Mouse (Mus musculus) gastrocnemius, adult 2 months (tissue): ENCODE data around the gene Pard3. TPM values are rescaled to one million over a fixed set of nuclear protein-coding genes. Genes with fewer than 3 reads are reported as not detected.

Experiments used
- DNase-seq: peaks from one replicate; pipeline ENCODE4 v3.0.0; 2022
- H3K27ac ChIP-seq: fragments of 200-600 bp; 2 replicates; pipeline ENCODE4 v1.8.1; 2022; ENCODE audit warnings: mild to moderate bottlenecking
- H3K4me3 ChIP-seq: fragments of 200-600 bp; 2 replicates; pipeline ENCODE4 v1.8.1; 2022; ENCODE audit warnings: mild to moderate bottlenecking, moderate library complexity
- CTCF ChIP-seq: fragments of 200-600 bp; IDR thresholded peaks from 2 replicates; pipeline ENCODE4 v1.8.1; 2022; ENCODE audit warnings: antibody characterized with exemption, mild to moderate bottlenecking, moderate library complexity
- intact Hi-C: fragments of 180-260 bp; cut with DNase I; formaldehyde crosslinking; loops from one replicate; pipeline ENCODE4 v1.15.1; 2025
- total RNA-seq, 2 experiments: library from RNA; stranded (reverse); gene quantifications; 2 replicates each; pipeline ENCODE4 v1.2.3; 2021

Pard3 gene
- total RNA-seq, 2 experiments from 2014 or later = 29.8 to 30.2 TPM

DNA sequence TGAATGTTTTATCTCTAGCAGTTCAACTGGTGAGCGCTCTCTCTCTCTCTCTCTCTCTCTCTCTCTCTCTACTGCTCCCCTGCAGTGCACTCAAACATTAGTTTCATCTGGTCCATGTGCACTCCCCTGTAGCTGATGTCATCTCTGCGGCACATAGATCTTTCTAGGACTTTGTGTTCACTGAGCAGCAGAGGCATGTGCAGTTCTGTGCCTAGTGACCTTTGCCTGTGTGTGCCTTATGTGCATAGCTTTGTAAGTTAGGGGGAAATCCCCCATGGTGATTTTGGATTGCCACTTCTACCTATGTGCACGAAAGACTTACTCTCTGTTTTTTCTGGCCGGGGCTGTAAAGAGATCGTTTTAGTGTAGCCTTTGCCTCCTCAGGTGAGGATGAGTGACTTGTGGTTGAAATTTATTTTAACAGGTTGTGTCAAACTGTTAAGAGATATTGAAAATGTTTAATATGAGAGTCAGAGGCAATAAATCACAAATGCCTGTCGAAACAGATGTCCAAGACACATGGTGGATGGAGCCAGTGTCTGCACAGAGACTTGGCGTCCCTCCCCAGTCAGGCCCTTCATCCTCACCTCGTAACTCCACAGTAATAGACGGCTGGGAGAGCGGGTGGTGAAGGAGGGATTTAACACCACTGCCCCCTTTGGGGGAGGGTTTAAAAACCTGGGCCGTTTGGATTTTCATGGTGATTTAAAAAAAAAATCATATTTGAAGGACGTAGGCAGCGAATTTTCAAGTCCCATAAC lies 133.0 kb downstream of the Pard3 start:
- no peak overlapping the region for H3K27ac ChIP-seq
- DNase-seq = no peak
- intact Hi-C loops = loop anchor here (10.0 kb wide), 2 partner anchors 148 to 388 kb away; no protein-coding TSS in a partner anchor
- H3K4me3 ChIP-seq = no peak overlapping the region
- no peak for TF ChIP-seq CTCF

GRCm38 (mm10) chr8:127207455-127207854 lies 143.8 kb downstream of the Pard3 start:
- H3K4me3 ChIP-seq = no peak overlapping the region
- TF ChIP-seq CTCF = no peak
- intact Hi-C loops = no loop called here
- DNase-seq = no peak
- H3K27ac ChIP-seq = no peak overlapping the region

DNA sequence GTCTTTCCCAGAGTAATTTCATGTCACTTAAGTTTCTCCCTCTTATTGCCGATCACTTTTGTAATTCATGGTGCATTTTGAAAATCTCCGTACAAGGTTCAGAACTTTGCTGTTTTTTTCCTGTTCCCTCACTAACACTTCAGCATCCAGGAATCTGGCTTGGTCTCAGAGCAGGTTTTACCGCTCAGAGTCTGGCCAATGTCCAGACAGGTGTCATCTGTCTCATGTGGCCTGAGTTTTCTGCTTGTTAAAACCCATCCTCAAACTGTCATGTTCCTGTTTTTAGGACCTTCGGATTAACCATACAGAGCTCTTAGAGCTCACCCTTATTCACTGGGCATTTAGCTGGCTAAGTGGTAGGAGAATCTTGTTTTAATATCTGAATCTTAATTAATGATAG lies 146.9 kb downstream of the Pard3 start:
- intact Hi-C loops = no loop called here
- Histone ChIP-seq H3K27ac (no peak overlapping the region), H3K4me3 (no peak overlapping the region)
- DNase-seq = no peak
- no peak for TF ChIP-seq CTCF

- intact Hi-C loops = no loop called here
- H3K4me3 ChIP-seq = no peak overlapping the region
- H3K27ac ChIP-seq = peak overlapping the region; percentile 48; the same call in 1 of the 2 replicates
- DNase-seq = no peak
- no peak for TF ChIP-seq CTCF
These were observed 150.6 kb downstream of the Pard3 start for GRCm38 (mm10) chr8:127214338-127214737.

- TF ChIP-seq CTCF = no peak
- Histone ChIP-seq H3K27ac (peak overlapping the region; percentile 48; the same call in 1 of the 2 replicates), H3K4me3 (no peak overlapping the region)
- no peak for DNase-seq
- intact Hi-C loops = no loop called here
These were observed 151.2 kb downstream of the Pard3 start for GRCm38 (mm10) chr8:127214748-127215433.

DNA sequence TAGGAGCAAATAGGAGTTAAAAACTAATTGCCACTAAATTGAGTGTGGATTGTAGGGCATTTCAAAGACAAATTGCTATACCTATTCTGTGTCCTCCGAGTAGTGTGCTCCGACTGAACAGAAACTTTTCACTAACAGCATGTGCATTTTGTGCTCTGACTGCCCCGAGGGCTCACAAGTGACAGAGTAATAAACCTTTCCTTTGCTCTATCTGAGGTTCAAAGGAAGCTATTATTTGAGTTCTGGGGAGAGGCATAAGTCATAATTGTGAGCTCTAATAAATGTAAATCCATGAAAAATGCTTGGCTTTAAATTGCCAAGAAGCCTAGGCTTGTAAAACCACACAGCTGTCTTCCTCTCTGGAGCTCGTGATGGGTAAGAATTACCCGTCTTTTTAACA lies 156.5 kb downstream of the Pard3 start:
- intact Hi-C loops = no loop called here
- Histone ChIP-seq H3K27ac (no peak overlapping the region), H3K4me3 (no peak overlapping the region)
- TF ChIP-seq CTCF = no peak
- no peak for DNase-seq

DNA sequence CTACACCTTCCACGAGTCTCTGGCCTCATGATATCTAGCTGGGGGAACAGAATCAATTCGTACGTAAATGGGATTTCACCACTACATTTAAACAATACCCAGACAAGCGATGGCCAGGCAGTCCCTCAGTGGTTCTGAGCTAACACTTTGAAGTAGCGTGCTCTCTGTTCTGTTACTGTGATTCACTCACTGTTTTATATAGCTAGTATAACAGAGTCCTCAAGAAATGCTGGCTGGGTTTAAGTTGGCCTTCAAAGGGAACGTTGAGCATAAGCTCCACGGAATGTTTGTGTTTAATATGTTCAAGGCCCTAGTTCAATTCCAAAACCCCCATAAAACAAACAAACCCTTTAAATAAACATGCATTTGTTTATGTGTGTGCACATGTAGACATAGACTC lies 156.9 kb downstream of the Pard3 start:
- TF ChIP-seq CTCF = no peak
- intact Hi-C loops = no loop called here

DNA sequence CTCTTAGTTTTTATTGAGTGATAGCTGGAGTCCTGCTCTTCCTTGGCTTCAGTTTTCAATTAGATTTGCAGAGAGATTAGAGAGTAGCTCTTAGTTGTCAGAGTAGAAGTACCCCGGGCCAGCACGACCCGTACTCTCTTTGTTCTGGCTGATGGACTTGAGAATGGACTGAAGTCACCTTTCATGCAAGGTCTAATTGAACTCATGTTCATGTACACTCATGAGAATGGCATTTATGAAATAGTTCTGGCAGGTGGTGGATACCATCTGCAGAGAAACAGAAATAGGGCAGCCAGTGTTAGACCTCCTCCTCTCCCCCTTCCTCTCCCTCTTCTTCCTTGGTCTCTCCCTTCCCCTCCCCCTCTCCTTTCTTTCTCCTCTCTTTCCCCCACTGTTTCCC lies 158.7 kb downstream of the Pard3 start:
- no peak overlapping the region for H3K27ac ChIP-seq
- intact Hi-C loops = no loop called here
- no peak for DNase-seq
- H3K4me3 ChIP-seq = no peak overlapping the region
- no peak for TF ChIP-seq CTCF

More for the DNA sequence above, 156.9 kb downstream of the Pard3 start:
- no peak overlapping the region for H3K4me3 ChIP-seq
- no peak overlapping the region for H3K27ac ChIP-seq
- no peak for DNase-seq

DNA sequence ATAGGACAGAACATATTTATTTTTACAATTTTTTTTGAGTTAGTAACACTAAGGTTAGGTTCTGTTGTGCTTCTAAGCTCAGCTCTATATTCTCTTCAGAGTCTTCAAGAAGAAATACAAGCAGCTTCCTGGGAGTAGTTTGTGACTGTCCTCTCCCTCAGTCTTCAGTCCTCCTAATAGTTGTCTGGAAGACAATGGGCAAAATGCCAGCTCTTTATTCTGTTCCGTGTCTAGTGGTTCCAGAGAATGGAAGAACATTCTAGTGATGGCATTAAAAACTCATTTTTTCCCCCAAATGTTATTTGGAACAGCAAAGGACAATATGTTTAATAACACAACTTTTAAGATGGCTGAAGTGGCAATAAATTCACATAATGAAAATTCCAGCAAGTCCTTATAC lies 163.3 kb downstream of the Pard3 start:
- DNase-seq = no peak
- TF ChIP-seq CTCF = no peak
- intact Hi-C loops = no loop called here
- Histone ChIP-seq H3K4me3 (no peak overlapping the region), H3K27ac (no peak overlapping the region)

DNA sequence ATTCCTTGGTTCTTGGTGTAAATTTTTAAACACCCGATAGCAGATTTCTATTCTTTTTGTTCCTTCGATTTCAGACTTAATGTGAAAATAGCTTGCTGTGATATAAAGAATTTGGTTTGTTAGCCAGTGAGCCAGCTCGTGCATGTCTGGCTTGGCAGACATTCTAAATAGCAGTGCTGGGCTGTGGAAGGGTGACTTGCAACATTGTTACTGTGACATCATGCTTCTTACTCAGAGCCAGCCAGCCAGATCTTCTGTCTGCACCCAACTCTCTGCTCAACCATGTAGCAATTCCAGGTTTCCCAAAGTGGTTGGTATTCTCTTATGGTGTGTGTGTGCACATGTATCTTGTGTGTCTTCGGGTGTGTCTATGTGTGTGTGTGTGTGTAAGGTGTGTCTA lies 163.7 kb downstream of the Pard3 start:
- H3K4me3 ChIP-seq = no peak overlapping the region
- H3K27ac ChIP-seq = no peak overlapping the region
- intact Hi-C loops = no loop called here
- TF ChIP-seq CTCF = no peak
- no peak for DNase-seq

DNA sequence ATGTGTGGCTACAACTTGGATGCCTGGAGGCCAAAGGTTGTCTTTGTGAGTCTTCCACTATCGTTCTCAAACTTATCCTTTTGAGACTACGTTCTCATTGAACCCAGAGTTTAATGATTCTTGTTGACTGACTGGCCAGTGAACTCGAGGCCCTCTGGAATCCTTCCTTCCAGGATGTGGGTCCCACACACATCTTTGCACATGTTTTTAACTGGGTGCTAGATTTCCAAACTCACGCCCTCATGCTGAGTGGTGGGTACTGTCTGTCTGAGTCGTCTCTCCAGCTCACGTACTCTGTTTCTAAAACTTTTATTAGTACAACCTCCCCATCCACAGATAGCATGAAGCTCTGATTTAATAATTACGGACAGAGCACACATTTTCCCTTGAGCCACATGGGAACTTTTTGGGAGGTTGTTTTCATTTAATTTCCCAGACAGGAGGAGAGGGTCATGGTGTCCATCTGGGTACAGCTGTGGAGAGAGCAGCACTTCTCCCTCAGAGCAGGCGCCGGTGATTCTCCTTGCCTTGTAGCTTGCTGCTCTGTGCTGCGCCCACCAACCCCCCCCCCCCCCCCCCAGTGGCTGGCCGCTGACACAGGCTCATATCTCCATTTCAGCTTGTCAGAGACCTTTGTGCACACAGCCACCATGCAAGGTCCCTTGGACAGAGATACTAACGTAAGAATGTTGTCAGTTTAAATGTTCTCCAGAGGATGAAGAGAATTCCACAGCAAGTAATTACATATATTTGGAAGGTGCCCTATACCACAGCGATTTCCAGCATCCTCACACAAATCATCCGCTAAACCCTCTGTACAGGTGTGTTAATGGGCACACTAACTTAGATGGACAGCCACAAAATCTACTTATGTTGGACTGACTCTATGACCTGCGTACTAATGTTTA lies 165.9 kb downstream of the Pard3 start:
- TF ChIP-seq CTCF = no peak
- intact Hi-C loops = no loop called here
- DNase-seq = no peak
- peak overlapping the region; percentile 16; the same call in 1 of the 2 replicates for H3K27ac ChIP-seq
- H3K4me3 ChIP-seq = no peak overlapping the region

DNA sequence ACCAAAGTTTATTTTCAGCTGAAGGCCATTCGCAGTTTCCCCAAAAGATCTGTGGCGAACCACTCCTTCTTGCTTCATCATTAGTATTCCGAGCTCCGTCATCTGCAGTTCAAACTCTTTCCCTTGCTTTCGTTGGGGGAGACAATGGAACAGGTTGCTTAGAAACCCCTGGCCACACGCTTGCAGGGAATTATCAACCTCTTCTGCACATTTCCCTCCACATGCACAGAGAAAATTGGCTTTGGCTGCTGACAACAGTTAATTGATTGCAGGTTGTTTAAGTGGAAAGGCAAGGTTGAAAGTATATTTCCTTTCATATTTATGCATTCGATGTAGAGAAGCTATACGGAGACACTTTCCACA lies 166.5 kb downstream of the Pard3 start:
- Histone ChIP-seq H3K27ac (no peak overlapping the region), H3K4me3 (no peak overlapping the region)
- no peak for TF ChIP-seq CTCF
- intact Hi-C loops = no loop called here
- DNase-seq = no peak

DNA sequence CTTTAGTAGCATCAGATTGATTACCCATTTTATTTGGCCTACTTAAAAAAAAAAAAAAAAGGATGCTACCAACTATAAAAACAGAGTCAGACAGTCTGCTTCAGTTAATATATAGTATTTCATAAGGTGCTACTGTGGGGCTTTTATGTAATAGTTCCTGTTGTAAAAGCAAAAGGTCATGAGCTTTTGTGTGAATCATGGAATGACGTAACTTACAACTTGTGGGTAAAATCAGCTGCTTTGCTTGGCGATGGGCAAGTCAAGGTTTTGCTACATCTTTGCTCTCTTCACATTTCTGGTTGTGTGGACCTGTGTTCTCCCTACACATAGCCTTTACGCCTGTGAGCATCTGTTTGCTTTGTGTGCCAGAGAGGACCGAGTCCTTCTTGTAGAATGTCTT lies 179.7 kb downstream of the Pard3 start:
- TF ChIP-seq CTCF = no peak
- intact Hi-C loops = no loop called here
- no peak for DNase-seq
- H3K27ac ChIP-seq = no peak overlapping the region
- H3K4me3 ChIP-seq = no peak overlapping the region
